Mouse (Mus musculus) brown adipose tissue, adult 24 weeks (tissue): ENCODE results near the gene Sin3a. TPM values are rescaled to one million over a fixed set of nuclear protein-coding genes. Genes with fewer than 3 reads are reported as not detected.

Experiments
- H3K27ac ChIP-seq: fragments of 200-500 bp; replicated peaks from 2 replicates; pipeline ENCODE4 v1.5.1; 2012; ENCODE audit warnings: low read depth, mild to moderate bottlenecking, low read length
- H3K4me1 ChIP-seq: fragments of 200-500 bp; 2 replicates; pipeline ENCODE4 v1.6.1; 2012; ENCODE audit warnings: low read length, mixed read lengths; ENCODE audit not compliant: control insufficient read depth, insufficient read depth, insufficient read length
- H3K4me3 ChIP-seq: fragments of 200-500 bp; 2 replicates; pipeline ENCODE4 v1.5.1; 2012; ENCODE audit warnings: low read depth, mild to moderate bottlenecking, low read length, moderate library complexity; ENCODE audit not compliant: insufficient read depth
- polyA plus RNA-seq: library from polyadenylated mRNA; stranded (reverse); fragments of >200 nt; gene quantifications from 2 replicates; pipeline ENCODE4 v1.2.4, GENCODE M21; 2012; ENCODE audit not compliant: missing spikeins, insufficient read depth, insufficient read length

Sin3a gene
- polyA plus RNA-seq, result 14.9 and 20.4 TPM in 2 replicates

GRCm38 (mm10) chr9:57071801-57072351, at the start of gene Sin3a:
Gene Sin3a (plus strand): TSS chr9:57072040.
- peak within 1 kb of the TSS; percentile 92 for H3K27ac ChIP-seq
- H3K4me3 ChIP-seq, result peak within 1 kb of the TSS; percentile 99
- peaks cover 3% of the 10 kb centered on the region; the same call in 1 of the 2 replicates for H3K4me1 ChIP-seq

GRCm38 (mm10) chr9:57031756-57032155, 40.1 kb upstream of the Sin3a start:
- no peak overlapping the region for H3K4me3 ChIP-seq
- no peak overlapping the region for H3K27ac ChIP-seq
- no peaks in the 10 kb centered on the region for H3K4me1 ChIP-seq

- H3K4me3 ChIP-seq, result no peak overlapping the region
- H3K27ac ChIP-seq, result no peak overlapping the region
- H3K4me1 ChIP-seq, result no peaks in the 10 kb centered on the region
Measured at GRCm38 (mm10) chr9:57056237-57056636, 15.6 kb upstream of the Sin3a start.

- no peak overlapping the region for H3K4me3 ChIP-seq
- H3K27ac ChIP-seq, result no peak overlapping the region
- H3K4me1 ChIP-seq, result no peaks in the 10 kb centered on the region
Measured at GRCm38 (mm10) chr9:57064164-57064563, 7.7 kb upstream of the Sin3a start.

- Histone ChIP-seq H3K4me1 (no peaks in the 10 kb centered on the region), H3K27ac (no peak overlapping the region), H3K4me3 (no peak overlapping the region)
Measured at GRCm38 (mm10) chr9:57068266-57068665, 3.6 kb upstream of the Sin3a start.

- Histone ChIP-seq H3K27ac (no peak overlapping the region), H3K4me3 (no peak overlapping the region), H3K4me1 (peaks cover 3% of the 10 kb centered on the region; the same call in 1 of the 2 replicates)
Measured at GRCm38 (mm10) chr9:57070262-57070661, 1.6 kb upstream of the Sin3a start.

GRCm38 (mm10) chr9:57070800-57071545, 867 bp upstream of the Sin3a start:
- 0 out of 2 replicates have a peak overlapping the region, but pooled peaks have one; percentile 37 for H3K27ac ChIP-seq
- H3K4me3 ChIP-seq, result peak overlapping the region; percentile 99
- peaks cover 3% of the 10 kb centered on the region; the same call in 1 of the 2 replicates for H3K4me1 ChIP-seq

- H3K4me1 ChIP-seq, result peaks cover 3% of the 10 kb centered on the region; the same call in 1 of the 2 replicates
- H3K27ac ChIP-seq, result peak overlapping the region; percentile 92
- H3K4me3 ChIP-seq, result peak overlapping the region; percentile 99
Measured at GRCm38 (mm10) chr9:57072526-57072988, 717 bp downstream of the Sin3a start.

- H3K4me3 ChIP-seq, result peak overlapping the region; percentile 99
- H3K4me1 ChIP-seq, result peaks cover 3% of the 10 kb centered on the region; the same call in 1 of the 2 replicates
- peak overlapping the region; percentile 92 for H3K27ac ChIP-seq
Measured at GRCm38 (mm10) chr9:57072989-57073789, 1.3 kb downstream of the Sin3a start.

GRCm38 (mm10) chr9:57073790-57074094, 1.9 kb downstream of the Sin3a start:
- H3K4me1 ChIP-seq, result peaks cover 3% of the 10 kb centered on the region; the same call in 1 of the 2 replicates
- H3K27ac ChIP-seq, result peak overlapping the region; percentile 62
- peak overlapping the region; percentile 58 for H3K4me3 ChIP-seq

GRCm38 (mm10) chr9:57074171-57074821, 2.5 kb downstream of the Sin3a start:
- H3K4me3 ChIP-seq, result peak overlapping the region; percentile 58
- peaks cover 3% of the 10 kb centered on the region; the same call in 1 of the 2 replicates for H3K4me1 ChIP-seq
- H3K27ac ChIP-seq, result peak overlapping the region; percentile 62

- peak overlapping the region; percentile 49; the same call in 1 of the 2 replicates for H3K27ac ChIP-seq
- H3K4me3 ChIP-seq, result peak overlapping the region; percentile 53
- H3K4me1 ChIP-seq, result peaks cover 3% of the 10 kb centered on the region; the same call in 1 of the 2 replicates
Measured at GRCm38 (mm10) chr9:57074822-57075603, 3.2 kb downstream of the Sin3a start.

GRCm38 (mm10) chr9:57075681-57076381, 4.0 kb downstream of the Sin3a start:
- peak overlapping the region; percentile 38 for H3K27ac ChIP-seq
- peaks cover 3% of the 10 kb centered on the region; the same call in 1 of the 2 replicates for H3K4me1 ChIP-seq
- peak overlapping the region; percentile 53 for H3K4me3 ChIP-seq
